Mouse (Mus musculus): Measurements from ENCODE around the gene Cfap43.

The Cfap43 gene

DNA sequence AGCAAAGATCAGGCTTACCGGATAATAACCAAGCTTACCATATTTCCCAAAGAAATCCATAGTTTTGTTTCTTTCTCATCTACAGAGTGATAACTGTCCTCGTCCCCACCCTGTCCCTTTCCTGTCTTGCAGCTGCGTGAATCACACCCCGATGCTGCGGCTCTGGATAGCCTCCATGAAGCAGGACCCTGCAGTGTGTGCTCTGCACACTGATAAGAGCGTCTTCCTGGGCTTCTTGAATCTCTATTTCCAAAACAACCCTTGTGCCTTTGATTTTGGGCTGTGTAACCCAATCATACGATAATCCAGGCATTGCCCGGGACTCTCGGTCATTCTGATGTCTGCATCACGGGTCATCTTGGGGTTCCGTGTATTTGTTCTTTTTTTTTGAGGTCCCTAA is 33.2 kb downstream of the Cfap43 start:
- DNase-seq (ENCODE audit: low spot score) = no peak

DNA sequence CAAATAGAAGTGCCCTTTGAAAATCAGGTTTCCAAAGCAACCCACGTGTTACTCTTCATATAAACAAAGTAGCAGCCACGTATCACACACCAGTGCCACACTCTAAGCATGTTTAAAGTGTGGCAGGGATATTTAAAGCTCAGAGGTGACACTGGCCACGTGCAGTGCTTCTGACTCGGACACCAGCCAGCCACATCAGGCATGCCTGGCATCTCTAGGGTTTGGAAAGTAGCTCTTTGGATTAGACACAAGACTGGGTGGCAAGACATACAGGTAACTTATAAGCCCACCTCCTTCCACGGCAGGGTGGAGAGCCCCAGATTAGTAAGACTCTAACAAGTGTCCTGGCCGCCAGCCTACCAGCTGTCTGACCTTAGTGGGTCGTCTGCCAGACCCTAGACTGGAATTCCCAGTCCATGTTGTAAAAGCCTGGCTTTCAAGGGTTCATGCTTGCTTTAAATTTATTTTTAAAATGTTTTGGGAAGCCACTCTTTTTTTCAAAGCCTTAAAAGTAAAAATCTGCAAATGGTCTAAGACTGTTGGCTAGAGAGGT is 33.8 kb downstream of the Cfap43 start:
- no peak for DNase-seq (ENCODE audit: low spot score)

DNA sequence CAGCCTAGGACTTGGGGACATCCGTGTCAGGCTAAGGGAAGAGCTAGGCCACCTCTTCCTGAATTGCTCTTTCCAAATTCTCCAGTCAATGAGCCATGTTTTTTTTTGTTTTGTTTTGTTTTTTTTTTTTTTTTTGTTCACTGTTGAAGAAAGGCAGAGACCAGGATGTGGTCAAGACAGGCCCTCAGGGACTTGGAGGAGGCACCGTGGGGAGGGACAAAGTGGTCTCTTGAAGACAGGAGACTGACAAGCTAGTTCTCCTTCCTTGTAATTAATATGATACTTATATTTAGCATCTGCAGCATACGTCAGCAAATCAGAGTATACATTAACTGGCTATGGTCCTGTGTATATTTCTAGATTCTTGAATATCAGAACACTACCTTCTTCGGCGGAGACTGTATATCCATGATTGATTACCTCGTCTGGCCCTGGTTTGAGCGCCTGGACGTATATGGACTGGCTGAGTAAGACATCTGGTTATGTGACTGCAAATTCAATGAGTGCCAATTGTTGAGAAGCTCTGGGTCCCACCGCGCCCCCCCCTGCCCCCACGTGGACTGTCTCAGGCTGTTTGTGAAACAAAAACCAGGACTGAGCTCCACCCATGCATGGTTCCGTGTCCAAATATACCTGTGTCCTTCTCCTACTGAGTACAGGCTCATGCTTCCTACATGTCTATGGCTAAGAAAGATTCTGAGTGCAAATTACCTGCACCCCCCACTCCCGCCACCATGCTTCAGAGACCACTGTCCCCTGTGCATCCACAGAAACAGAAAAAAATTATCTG is 34.6 kb downstream of the Cfap43 start:
- no peak for DNase-seq (ENCODE audit: low spot score)

DNA sequence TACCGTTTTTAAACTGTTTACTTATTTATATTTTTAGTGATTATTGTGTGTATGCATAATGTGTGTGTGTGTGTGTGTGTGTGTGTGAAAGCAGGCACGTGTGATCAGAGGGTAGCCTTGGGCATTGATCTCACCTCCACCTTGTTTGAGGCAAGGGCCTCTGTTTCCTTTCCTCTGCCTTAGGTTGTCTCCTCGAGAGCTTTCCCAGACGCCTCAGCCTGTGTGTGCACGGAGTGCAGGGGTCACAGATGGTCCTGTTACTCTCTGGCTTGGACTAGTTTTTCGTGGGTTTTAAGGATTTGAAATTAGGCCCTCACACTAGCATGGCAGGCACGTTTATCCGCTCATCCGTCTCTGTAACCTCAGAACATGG is 36.2 kb downstream of the Cfap43 start:
- no peak for DNase-seq (ENCODE audit: low spot score)

DNA sequence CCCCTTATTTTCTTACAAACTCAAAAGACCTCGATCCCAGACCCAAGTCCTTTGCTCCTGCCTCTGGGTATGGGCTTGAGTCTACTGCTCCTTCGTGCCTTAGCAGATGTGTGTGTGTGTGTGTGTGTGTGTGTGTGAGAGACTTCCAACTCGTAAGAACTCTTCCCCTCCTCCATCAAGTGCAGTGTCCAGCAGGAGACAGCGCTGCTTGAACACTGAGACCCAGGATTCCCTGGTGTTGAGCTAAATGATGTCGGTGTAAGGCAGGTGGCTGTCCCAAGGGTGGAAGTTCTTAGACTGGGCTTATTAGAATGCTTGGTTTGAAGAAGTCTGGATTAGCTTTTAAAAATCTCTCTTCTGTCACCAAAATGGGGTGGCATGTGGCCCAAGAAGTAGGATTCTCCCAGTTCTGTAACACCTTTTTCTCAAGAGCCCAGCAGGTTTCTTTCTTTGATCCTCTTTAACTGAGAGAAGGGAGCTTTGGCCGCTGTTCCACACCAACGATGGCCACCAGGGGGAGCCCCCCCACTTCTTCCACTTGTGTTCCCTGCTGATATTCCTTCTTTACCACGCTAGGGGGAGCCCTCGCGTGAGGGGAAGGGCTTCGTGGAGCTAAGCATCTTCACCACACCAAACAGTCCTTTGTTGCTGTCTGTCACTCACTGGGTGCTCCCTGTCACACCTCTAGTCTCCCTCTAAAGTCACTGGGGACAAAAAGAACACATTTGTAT is 36.8 kb downstream of the Cfap43 start:
- peak; percentile 95 for DNase-seq (ENCODE audit: low spot score)

DNA sequence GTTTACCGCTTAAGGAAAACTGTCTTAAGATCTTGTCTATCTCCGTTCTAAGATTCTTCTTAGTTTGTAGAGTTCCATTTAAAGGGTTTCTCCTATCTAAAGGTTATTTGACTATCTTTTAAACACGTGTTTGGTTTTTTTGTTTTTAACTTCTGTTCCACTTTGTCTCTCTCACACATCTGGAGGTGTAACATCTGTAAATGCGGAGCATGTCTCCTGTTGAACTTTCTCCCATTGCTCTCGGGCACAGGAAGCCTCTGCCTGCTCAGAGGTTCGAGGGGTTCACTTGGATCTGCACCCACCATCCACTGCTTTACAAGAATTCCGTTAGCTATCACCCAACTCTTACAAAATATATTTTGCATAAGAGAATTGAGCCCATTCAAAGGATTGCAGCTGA is 37.5 kb downstream of the Cfap43 start:
- no peak for DNase-seq (ENCODE audit: low spot score)

DNA sequence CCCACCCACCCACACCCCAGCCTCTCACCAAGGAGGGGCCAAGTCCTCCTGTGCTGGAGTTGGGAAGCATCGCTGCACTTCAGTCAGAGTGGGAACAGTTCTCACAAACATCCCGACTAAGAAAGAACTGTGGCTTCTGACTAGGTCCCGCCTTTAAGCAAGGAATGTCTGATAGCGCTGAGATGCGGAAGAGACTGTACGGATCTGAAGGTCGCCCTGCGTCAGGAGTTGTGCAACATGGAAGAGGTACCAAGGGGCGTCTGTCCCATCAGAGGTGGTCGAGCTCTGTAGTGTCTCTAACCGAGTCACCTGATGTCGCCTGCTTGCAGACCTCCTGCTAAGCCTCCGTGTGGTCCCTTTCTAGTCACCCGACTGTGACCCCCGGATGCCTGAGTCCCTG is 42.8 kb downstream of the Cfap43 start:
- DNase-seq (ENCODE audit: low spot score) = no peak

DNA sequence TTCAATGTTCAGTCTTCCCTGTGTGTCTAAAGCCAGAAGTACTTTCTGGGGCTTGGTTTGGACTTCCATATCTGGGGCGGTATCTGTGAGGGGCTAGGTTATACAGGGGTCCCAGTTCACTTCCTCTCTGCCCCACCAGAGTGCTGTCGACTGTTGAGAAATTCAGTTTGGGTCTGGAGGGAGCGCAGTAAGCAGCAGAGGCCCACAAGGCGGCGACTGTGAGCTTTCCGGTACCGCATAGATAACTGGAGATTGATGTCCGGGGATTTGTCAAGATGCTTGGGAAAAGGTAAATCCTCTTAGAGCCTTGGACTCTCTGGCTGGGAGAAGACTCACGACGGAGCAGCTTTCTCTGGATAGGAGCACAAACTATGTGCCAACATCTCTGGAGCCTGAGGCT is 47.6 kb downstream of the Cfap43 start:
- no peak for DNase-seq (ENCODE audit: low spot score)

DNA sequence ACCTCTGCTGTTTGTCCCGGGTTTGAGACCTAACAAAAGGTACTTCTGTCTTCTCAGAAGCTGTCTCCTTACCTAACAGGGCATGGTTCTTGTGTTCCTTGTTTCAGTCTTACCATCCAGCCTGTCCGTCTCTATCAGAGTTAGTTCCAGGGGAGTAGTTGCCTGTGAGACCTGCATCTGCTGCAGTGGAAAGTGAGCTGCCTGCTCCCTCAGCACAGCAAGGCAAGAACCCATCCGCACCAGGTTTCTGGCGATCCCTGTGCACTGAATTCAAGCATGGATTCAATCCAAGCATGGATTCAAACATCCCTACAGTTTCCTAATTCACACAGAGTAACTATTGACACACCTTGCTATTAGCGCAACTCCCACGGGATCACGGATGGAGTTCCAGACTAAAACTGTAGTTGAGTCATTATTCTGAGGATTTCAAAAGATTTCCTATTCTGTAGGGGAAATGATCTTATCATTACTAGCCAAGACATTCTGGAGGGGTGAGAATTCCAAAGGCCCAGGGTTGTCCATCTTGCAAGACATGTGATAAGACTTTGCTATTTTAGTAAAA is 48.9 kb downstream of the Cfap43 start:
- DNase-seq (ENCODE audit: low spot score) = no peak

DNA sequence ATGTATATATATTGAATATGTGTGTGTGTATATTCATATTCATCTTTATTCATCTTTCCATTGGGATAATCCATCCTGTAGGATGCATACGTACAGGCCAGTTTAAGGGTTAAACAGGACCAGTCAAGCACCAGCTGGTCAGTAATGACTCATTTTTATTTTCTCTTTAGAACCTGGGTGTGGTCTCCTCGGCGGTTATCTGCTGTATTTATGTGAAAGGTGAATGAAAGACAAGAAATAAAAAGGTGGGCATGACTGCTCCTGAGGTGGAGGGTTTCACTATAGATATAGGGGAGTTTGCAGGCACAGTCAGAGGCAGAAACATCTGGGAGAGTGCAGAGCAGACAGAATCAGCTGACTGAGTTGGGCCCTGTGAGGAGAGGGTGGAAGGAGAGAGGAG is 49.6 kb downstream of the Cfap43 start:
- DNase-seq (ENCODE audit: low spot score) = no peak

DNA sequence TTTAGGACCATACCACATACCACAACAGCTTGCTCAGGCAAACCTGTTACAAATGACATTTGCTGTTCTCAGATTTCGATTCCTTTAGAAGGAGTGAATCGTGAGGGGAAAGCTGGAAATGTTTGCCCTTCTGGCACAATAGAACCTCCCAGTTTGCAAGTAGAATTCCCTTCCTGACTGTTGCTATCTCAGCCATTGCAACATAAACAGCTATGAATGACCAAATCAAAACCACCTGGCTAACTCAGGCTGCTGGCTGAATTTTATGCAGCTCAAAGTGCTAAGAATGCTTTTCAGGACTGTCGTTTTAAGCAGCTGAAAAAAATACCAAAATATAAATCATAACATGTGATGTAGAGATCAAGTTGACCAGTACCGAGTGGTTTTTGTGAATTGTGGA is 50.1 kb downstream of the Cfap43 start:
- no peak for DNase-seq (ENCODE audit: low spot score)

DNA sequence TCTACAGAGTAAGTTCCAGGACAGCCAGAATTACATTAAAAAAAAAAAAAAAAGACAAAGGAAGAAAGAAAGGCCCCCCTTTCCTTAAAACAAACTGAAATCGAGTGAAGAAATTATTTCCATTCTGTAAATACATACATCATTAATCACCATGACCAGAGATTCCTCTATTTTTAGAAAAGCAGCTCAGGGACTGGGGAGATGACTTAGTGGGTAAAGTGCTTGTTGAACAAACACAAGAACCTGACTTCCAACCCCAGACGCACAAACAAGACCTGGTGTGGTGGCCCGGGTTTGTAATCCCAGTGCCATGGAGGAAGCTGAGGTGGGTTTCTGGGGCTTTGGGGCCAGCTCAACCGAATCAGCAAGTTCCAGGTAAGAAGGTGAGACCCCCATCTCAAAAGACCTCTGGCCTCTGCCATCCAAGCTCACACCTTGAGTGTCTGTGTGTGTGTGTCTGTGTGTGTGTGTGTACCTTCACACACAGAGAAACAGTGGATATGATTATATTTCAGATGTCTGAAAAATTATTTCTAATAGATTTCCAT is 51.4 kb downstream of the Cfap43 start:
- DNase-seq (ENCODE audit: low spot score) = no peak

DNA sequence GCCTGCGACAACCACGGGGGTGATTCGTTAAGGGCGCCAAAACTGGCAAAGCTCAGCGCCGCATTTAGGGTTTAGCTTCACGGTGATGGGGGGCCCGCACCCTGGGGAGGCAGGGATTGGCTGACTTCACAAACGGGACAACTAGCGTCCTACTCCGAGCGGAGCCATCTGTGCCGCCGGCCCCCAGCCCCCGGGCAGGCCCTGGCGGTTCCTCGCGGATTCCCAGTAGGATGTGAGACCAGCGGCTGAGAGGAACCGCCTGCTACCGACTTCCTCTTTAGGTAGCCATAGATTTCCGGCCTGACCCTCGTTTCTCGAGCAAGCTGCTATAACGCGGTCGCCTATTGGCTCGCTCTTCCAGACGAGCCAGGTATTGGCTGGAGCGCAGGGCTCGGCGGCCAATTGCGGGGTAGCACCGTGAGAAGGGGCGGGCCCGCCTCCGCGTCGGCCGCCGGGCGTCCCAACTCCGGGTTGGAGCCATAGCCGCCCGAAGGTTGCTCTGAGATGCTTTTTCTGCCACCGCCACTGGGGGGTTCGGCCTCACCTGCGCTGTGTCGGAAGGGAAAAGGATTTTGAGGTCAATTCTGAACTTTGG is 53.6 kb downstream of the Cfap43 start, which contains the start of gene Gsto2:
TSS of gene Gsto2 (plus strand) at position 182 of the 595 bp plus-strand sequence.
- peak; percentile 87 for DNase-seq (ENCODE audit: low spot score)

DNA sequence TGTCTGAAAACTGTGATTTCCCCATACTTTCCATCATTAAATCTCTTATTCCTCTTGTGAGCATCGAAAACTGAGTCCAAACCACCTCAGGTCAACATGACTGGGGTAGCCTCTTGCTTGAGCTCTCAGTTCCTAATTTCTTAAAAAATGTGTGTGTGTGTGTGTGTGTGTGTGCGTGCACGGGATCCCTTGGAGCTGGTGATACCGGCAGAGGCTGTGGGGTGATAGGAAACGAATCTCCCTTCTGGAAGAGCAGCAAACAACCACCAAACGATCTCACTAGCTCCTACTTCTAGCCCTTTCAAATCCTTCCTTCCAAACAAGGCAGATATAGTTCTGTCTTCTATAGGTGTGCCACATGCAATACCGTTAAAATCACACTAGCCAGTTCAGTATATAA is 54.4 kb downstream of the Cfap43 start:
- no peak for DNase-seq (ENCODE audit: low spot score)

DNA sequence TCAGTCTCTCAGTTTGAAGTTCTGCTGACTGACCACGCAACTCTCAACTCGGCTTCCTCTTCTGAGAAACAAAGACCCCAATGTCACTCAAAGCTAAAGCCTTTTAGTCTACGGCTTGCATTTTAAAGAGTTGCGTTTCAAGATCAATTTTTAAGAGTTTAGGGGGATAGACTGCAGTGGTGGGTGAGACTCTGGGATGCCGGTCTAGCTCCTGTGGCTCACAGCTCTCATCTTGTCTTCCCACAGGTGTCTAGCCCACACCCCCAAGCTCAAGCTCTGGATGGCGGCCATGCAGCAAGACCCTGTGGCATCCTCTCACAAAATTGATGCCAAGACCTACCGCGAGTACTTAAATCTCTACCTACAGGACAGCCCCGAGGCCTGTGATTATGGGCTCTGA is 55.0 kb downstream of the Cfap43 start:
- no peak for DNase-seq (ENCODE audit: low spot score)

DNA sequence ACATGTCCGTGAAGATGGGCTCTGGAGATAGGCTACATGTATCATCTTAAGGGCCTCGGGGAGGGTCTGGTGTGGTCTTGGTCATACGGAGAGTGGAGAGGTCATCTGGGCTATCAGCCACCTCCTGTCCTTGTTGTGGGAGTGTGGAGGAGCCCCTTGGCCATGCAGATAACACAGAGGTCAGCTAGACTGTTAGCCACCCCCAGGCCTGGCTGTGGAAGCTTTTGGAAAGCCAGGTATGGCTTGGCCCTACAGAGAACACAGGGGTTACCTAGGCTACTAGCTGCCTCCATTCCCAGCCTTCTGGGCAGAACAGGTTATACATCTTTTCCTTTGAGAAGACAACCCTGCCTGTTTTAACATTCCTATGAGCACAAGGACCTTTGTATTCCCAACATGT is 56.5 kb downstream of the Cfap43 start:
- DNase-seq (ENCODE audit: low spot score) = no peak

DNA sequence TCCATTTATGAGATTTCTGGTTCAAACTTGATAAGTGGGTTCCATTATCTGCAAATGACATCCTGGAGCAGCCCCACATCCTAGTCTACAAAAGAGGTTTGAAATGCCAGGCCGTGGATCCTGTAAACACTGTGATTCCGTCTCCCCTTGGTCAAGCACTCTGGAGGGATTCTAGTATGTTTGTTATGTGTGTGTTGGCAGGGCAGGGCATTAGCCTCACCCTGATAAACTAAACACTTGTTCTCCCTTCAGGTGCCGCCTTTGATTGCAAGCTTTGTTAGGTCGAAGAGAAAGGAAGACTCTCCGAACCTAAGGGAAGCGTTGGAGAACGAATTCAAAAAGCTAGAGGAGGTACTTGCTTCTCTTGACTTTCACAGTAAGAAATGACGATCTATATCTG is 59.9 kb downstream of the Cfap43 start:
- DNase-seq (ENCODE audit: low spot score) = no peak

DNA sequence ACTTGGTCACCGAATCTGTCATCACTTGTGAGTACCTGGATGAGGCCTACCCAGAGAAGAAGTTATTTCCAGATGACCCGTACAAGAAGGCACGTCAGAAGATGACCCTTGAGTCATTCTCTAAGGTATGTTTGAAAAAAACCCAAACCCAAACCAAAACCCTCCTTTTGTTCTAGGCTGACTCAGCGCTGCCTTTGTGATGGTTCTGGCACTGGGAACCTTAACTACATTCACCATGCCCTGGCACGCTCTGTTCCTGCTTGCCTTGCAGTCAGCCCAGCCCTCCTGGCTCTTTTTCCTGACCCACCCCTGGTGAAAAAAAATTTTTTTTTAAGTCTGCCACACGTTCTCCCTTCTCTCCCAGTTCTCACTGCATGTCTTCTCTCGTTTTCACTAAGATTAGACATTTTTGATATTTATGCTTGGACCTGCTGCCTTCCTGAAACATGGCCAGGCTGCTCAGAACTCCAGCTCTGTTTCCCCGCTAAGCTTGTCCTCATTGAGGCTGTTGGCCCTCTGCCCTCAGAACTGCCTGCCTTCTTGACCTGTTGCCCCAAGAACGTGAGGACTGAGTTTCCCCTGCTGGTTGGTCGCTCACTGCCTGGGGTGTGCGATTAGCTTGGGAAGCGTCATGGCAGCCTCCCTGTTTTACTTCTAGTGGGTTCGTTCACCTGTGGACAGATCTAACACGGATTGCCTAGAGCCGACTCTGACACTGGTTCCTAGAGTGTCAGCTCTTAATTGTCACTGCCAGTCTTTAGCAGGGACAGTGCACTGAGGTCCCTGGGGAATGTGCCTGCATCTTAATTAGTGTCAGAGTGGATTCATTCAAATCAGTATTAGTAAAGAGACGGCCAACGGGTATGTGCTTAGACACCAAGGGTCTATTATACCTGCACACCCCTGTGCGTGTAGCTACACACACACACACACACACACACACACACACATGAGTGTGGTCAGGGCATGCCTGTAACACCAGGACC is 60.8 kb downstream of the Cfap43 start:
- peak; percentile 73 for DNase-seq (ENCODE audit: low spot score)

DNA sequence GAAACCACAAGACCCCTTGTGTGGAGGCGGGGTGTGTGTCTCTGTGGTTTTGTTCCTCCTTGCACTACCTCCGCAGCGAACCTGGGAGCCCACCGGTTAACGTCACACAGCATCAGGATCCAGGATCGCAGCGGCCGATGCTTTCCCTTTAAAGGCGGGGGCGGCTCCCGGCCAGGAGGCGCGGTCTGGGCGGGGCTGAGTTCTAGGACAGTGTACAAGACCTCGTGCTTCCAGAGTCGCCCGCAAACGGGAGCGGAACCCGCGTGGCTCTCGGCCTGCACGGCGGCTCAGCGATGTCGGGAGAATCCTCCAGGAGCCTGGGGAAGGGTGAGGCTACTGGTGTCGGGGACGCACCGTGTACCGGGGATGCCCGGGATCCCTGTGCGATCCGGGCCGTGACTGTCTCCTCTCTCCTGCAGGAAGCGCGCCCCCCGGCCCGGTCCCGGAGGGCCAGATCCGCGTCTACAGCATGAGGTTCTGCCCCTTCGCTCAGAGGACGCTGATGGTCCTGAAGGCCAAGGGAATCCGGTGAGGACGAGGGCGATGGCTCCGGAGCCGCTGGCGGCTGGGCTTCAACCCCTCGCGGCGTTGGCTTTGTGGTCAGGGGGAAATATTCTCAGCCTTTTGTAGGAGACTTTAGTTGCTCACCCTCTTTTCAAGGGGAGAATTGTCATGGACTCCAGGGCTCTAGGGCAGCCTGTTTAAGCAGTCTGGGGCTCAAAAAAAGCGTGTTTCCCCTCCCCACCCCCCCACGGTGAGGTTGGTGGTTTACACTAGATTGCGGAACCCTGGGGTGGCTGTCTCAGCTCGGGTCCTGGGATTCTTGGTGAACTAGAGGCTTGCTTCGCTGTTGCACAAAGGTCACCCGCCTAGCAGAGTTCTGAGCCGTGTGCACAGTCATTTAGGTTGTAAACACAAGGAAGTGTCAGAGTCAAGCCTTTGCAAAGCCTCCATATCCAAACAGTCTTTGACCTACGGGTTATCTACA is 64.0 kb downstream of the Cfap43 start, which contains the start of gene Gsto1:
TSS of gene Gsto1 (plus strand) at position 175 of the 988 bp plus-strand sequence.
- peak; percentile 91 for DNase-seq (ENCODE audit: low spot score)

Measured in adipocyte (in vitro differentiated cells).